Mouse (Mus musculus) kidney, adult 2 months (tissue): ENCODE measurements around the gene Spty2d1. TPM values are rescaled to one million over a fixed set of nuclear protein-coding genes. Genes with fewer than 3 reads are reported as not detected.

ENCODE experiments used
- DNase-seq: peaks from one replicate; pipeline ENCODE4 v3.0.0; 2021
- H3K27ac ChIP-seq: fragments of 200-500 bp; 2 replicates; pipeline ENCODE4 v1.5.1; 2012; ENCODE audit warnings: low read depth, low read length, control low read depth, inconsistent platforms; ENCODE audit not compliant: insufficient read depth
- H3K27me3 ChIP-seq: fragments of 200-500 bp; replicated peaks from 2 replicates; pipeline ENCODE4 v1.6.1; 2012; ENCODE audit warnings: mild to moderate bottlenecking, moderate library complexity, low read length, inconsistent platforms; ENCODE audit not compliant: control insufficient read depth, insufficient read depth
- H3K36me3 ChIP-seq: fragments of 200-500 bp; 2 replicates; pipeline ENCODE4 v1.6.1; 2012; ENCODE audit warnings: mild to moderate bottlenecking, moderate library complexity, low read length, inconsistent platforms; ENCODE audit not compliant: control insufficient read depth, insufficient read depth
- H3K4me1 ChIP-seq: fragments of 200-500 bp; 2 replicates; pipeline ENCODE4 v1.6.1; 2011; ENCODE audit warnings: low read length; ENCODE audit not compliant: control insufficient read depth, insufficient read depth
- H3K4me3 ChIP-seq: fragments of 200-500 bp; 2 replicates; pipeline ENCODE4 v1.5.1; 2011; ENCODE audit warnings: mild to moderate bottlenecking, low read depth, low read length, control low read depth; ENCODE audit not compliant: insufficient read depth
- CTCF ChIP-seq: fragments of 200-500 bp; conservative IDR thresholded peaks from 2 replicates; pipeline ENCODE4 v1.5.1; 2011; ENCODE audit warnings: low read depth, mild to moderate bottlenecking, control low read depth, low read length, moderate library complexity, mixed read lengths; ENCODE audit not compliant: insufficient read depth, insufficient read length
- POLR2A ChIP-seq: fragments of 200-500 bp; IDR thresholded peaks from one replicate; pipeline ENCODE4 v1.6.1; 2011; ENCODE audit warnings: low read depth, low read length, control low read depth
- WGBS: fragments of 180-500 bp; shearing (Covaris S2); methylation state at CpG from one replicate; pipeline ENCODE4 v1.1.7; 2018; 5-methylcytosine and 5-hydroxymethylcytosine counted together
- polyA plus RNA-seq: library from polyadenylated mRNA; depleted of rRNA; stranded (reverse); fragments of >200 nt; gene quantifications from 2 replicates; pipeline ENCODE4 v1.2.3, GENCODE M21; 2012

Spty2d1 gene
- polyA plus RNA-seq, 1 experiment = 7.2 TPM

DNA sequence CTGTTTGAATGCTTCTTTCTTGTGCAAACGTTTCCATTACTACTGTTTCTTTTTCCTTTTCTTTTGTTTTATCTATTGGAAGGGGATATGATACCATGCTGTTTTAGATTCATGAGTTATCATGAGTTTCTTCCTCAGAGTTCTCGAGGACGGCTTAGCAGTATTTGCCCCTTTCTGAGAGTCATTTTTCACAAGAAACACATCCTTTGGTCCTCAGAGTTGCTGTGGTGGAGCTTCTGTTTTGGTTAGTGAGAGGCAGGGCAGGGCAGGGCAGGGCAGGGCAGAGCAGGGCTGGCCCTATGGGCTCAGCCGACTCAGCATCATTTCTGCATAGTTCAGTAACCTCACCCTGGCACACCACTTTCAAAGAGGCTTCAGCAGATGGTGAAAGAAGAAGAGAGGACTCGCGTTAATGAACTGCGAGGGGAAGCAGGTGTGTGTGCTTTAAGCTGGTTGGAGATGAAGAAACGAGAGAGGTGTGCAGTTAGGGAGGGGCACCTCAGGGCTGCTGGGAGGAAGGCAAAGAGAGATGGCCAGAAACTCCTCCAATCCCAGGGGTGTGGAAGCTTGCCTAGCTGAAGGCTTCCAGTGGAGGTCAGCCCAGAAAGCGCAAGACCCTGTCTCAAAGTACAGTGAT is 5.0 kb upstream of the Spty2d1 start:
- no peak for TF ChIP-seq CTCF
- Histone ChIP-seq H3K4me3 (no peak overlapping the region), H3K36me3 (no peaks in the 10 kb centered on the region), H3K27ac (no peak overlapping the region), H3K27me3 (no peaks in the 10 kb centered on the region), H3K4me1 (peaks cover 3% of the 10 kb centered on the region; the same call in 1 of the 2 replicates)
- WGBS = 27% methylated on average over 9 of the region's 9 CpGs
- no peak for DNase-seq

DNA sequence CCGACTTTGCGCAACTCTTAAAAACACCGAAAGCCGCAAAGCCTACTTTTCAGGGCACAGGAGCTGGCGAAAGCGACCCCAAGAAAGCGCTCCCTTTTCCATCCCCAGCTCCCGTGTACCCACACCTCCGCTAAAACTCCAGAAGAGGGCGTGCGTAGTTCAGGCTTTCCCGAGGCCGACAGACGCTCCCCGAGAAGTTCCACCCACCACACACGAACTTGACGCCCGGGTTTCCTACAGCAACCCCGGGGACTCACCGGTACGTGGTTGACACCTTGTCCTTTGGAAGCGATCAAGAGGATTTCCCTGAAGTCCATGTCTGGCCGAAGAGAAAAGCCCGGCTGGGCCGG is 418 bp downstream of the Spty2d1 start:
- H3K27ac ChIP-seq = peak overlapping the region; percentile 66
- WGBS = under 1% methylated on average over 25 of the region's 25 CpGs
- TF ChIP-seq POLR2A (no peak), CTCF (peak; percentile 53)
- H3K4me3 ChIP-seq = peak overlapping the region; percentile 73
- H3K27me3 ChIP-seq = no peaks in the 10 kb centered on the region
- DNase-seq = no peak
- no peaks in the 10 kb centered on the region for H3K36me3 ChIP-seq
- peaks cover 9% of the 10 kb centered on the region for H3K4me1 ChIP-seq

DNA sequence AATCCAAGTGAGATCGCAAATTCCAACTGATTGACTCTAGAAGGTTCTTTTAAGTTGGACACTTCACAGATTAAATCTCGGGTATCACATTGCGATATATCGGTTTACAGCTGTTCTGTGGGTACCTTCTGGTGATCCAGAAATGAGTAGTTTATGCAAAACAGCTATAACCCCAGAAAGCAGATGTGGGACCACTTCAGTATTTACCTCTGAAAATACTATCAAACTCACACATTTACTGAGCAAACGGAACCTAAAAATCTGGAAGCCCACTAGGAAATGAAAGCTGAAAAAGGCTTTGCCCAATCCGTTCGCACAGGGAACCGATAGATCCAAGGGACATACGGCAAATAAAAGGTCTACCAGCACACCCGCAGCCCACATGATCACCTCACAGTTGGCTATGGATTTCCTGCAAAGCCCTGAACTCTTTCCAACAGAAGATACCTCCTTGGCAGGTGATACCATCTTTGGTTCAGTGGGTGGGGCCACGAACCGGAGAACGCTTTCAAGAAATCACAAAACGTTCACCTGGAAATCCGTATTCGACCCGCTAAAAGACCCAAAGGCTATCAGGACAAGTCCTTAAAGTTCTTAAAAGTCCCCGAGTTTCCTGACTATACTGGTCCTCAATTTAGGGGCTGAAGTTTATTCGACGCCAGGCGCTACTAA is 966 bp downstream of the Spty2d1 start:
- DNase-seq = peak; percentile 36

DNA sequence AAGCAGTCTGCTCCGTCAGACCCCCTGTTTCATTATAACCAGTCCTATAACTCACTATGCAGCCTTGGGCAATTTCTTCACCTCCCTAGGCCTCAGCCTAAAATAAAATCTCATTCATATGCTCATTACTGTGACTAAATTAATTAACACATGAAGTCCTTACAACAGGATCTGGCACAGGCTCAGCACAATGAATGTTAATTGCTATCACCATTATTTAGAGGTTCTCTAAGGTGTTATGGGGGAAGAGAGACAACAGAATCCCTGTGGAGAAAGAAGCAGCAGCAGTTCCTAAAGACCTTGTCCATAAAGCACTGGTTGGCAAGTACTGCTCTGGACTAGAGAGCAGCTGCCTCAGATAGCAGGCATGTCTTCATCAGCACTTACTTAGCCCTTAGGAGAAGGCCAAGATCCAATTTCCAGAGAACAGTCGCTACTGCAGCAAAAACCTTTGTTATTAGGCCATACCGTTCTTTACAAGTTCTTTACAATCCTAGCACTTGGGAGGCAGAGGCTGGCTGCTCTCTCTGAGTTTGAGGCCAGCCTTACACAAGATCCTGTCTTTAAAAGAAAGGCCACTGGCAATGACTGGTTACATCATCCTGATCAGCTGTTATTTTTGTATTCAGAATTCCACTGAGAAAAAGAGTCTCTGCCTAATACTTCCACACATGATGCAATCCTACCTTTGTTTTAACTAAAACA is 4.6 kb downstream of the Spty2d1 start:
- WGBS = 52% methylated on average over 3 of the region's 3 CpGs
- Histone ChIP-seq H3K27ac (no peak overlapping the region), H3K4me1 (peaks cover 31% of the 10 kb centered on the region), H3K36me3 (peaks cover 2% of the 10 kb centered on the region; the same call in 1 of the 2 replicates), H3K27me3 (no peaks in the 10 kb centered on the region), H3K4me3 (no peak overlapping the region)
- no peak for DNase-seq
- TF ChIP-seq POLR2A (no peak), CTCF (no peak)

More for the DNA sequence above, 966 bp downstream of the Spty2d1 start:
- Histone ChIP-seq H3K27ac (peak overlapping the region; percentile 66), H3K4me3 (peak overlapping the region; percentile 73), H3K4me1 (peaks cover 12% of the 10 kb centered on the region), H3K36me3 (no peaks in the 10 kb centered on the region), H3K27me3 (no peaks in the 10 kb centered on the region)
- TF ChIP-seq CTCF (no peak), POLR2A (no peak)
- 4% methylated on average over 21 of the region's 21 CpGs for WGBS

- DNase-seq = no peak
These were observed 6.3 kb downstream of the Spty2d1 start for GRCm38 (mm10) chr7:47001900-47002275.

DNA sequence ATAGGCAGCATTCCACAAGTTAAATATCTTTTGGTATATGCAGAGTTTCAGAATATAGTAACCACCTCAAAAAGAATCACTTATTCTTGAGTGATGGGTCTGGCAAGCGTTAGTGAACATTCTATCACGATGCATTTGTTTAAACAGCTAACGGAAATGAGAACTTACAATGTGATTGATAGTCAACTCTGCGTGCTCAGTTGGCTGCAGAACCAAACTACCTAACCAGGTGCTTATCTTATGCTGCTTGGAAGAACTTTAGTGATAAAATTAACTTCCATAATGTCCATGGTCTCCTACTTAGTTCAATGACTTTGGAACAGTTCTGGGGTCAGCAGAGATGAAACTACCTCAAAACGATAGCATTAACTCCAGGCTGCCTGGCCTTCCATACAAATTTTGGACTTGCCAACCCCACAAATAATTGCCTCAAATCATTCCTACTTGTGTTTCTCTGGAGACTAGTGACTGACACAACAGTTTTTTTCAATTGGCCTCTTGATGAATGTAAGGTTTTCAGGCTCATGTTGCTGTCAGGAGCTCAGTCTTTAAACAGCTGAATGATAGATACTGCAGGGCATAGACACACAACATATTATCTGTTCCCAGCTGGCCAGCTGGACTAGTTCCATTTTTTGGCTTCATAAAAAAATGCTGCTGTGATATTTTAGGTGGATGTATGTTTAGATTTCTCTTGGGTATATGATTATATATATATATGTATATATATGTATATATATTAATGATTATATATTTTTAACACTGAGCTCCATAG is 6.9 kb downstream of the Spty2d1 start:
- Histone ChIP-seq H3K27ac (peak overlapping the region; percentile 27; the same call in 1 of the 2 replicates), H3K36me3 (peaks cover 2% of the 10 kb centered on the region; the same call in 1 of the 2 replicates), H3K4me3 (no peak overlapping the region), H3K27me3 (no peaks in the 10 kb centered on the region), H3K4me1 (peaks cover 29% of the 10 kb centered on the region)
- DNase-seq = no peak
- TF ChIP-seq CTCF (no peak), POLR2A (no peak)
- 51% methylated on average over 5 of the region's 5 CpGs for WGBS

More at GRCm38 (mm10) chr7:47001900-47002275, 6.3 kb downstream of the Spty2d1 start:
- Histone ChIP-seq H3K27me3 (no peaks in the 10 kb centered on the region), H3K36me3 (peaks cover 2% of the 10 kb centered on the region; the same call in 1 of the 2 replicates), H3K4me3 (no peak overlapping the region), H3K27ac (0 out of 2 replicates have a peak overlapping the region, but pooled peaks have one; percentile 30), H3K4me1 (peaks cover 29% of the 10 kb centered on the region)
- 59% methylated on average over 4 of the region's 4 CpGs for WGBS
- TF ChIP-seq POLR2A (no peak), CTCF (no peak)

DNA sequence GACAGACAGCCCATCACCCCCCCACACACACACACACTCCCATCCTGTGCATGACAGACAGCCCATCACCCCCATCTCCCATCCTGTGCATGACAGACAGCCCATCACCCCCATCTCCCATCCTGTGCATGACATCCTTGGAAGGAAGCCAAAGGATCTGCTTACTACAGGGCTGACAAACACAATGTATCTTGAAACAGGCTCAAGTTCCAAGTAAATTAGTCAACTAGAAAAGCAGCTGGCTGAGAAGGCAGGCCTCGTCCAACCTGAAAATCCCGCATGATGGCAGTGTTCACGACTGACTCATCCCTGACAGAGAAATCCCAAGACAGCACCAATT is 7.6 kb downstream of the Spty2d1 start:
- H3K27ac ChIP-seq = peak overlapping the region; percentile 65
- TF ChIP-seq CTCF (no peak), POLR2A (no peak)
- peaks cover 2% of the 10 kb centered on the region; the same call in 1 of the 2 replicates for H3K36me3 ChIP-seq
- no peak overlapping the region for H3K4me3 ChIP-seq
- WGBS = 24% methylated on average over 3 of the region's 3 CpGs
- H3K27me3 ChIP-seq = no peaks in the 10 kb centered on the region
- DNase-seq = peak; percentile 73
- peaks cover 29% of the 10 kb centered on the region for H3K4me1 ChIP-seq
